Mouse (Mus musculus) intestine, postnatal 0 days (tissue): ENCODE results near the gene Cacna1a. TPM values are rescaled to one million over a fixed set of nuclear protein-coding genes. Genes with fewer than 3 reads are reported as not detected.
A peak's percentile ranks its signal among the peaks of the same experiment; 100 is the strongest.

Source experiments
- ATAC-seq: fragments of 200-750 bp; cut with Nextera tagmentation; 2 replicates; pipeline ENCODE4 v1.8.0; 2017; ENCODE audit warnings: mild to moderate bottlenecking, moderate TSS enrichment, moderate library complexity
- H3K27ac ChIP-seq: fragments of 300-500 bp; sonication (generic); 2 replicates; pipeline ENCODE4 v1.5.1; 2014; ENCODE audit warnings: mild to moderate bottlenecking, low read depth, low read length, moderate library complexity
- H3K27me3 ChIP-seq: fragments of 300-500 bp; sonication (generic); replicated peaks from 2 replicates; pipeline ENCODE4 v1.6.1; 2014; ENCODE audit warnings: low read length, mixed read lengths; ENCODE audit not compliant: control insufficient read depth, insufficient read depth
- H3K36me3 ChIP-seq: fragments of 300-500 bp; sonication (generic); 2 replicates; pipeline ENCODE4 v1.6.1; 2014; ENCODE audit warnings: mild to moderate bottlenecking, moderate library complexity; ENCODE audit not compliant: control insufficient read depth, insufficient read depth
- H3K4me1 ChIP-seq: fragments of 300-500 bp; sonication (generic); replicated peaks from 2 replicates; pipeline ENCODE4 v1.6.1; 2014; ENCODE audit warnings: antibody characterized with exemption, low read length, mixed read lengths; ENCODE audit not compliant: control insufficient read depth, insufficient read depth
- H3K4me2 ChIP-seq: fragments of 300-500 bp; sonication (generic); replicated peaks from 2 replicates; pipeline ENCODE4 v1.6.1; 2014; ENCODE audit warnings: low read depth, mild to moderate bottlenecking, moderate library complexity
- H3K4me3 ChIP-seq: fragments of 300-500 bp; sonication (generic); 2 replicates; pipeline ENCODE4 v1.5.1; 2014; ENCODE audit warnings: low read depth, low read length
- H3K9ac ChIP-seq: fragments of 300-500 bp; sonication (generic); 2 replicates; pipeline ENCODE4 v1.6.1; 2014; ENCODE audit warnings: mild to moderate bottlenecking, low read depth, low read length
- H3K9me3 ChIP-seq: fragments of 300-500 bp; sonication (generic); 2 replicates; pipeline ENCODE4 v1.6.1; 2016; ENCODE audit warnings: mixed run types; ENCODE audit not compliant: control insufficient read depth
- CTCF ChIP-seq: sonication (generic); IDR thresholded peaks from 2 replicates; pipeline ENCODE4 v1.5.1; 2016; ENCODE audit warnings: low read depth, mild to moderate bottlenecking, control low read depth, antibody characterized with exemption, moderate library complexity
- WGBS: fragments of 180-500 bp; shearing (Covaris S2); extraction: QIAGEN DNeasy Blood & Tissue Kit; methylation state at CpG from one replicate; pipeline ENCODE4 v1.1.7; 2014; 5-methylcytosine and 5-hydroxymethylcytosine counted together
- polyA plus RNA-seq: library from polyadenylated mRNA; unstranded; fragments of >200 nt; fragmentation: Nextera tagmentation; extraction: Ambion mirVana; gene quantifications from 2 replicates; pipeline ENCODE4 v1.2.1, GENCODE M21; 2015

The Cacna1a gene
- polyA plus RNA-seq, 1 experiment from 2014 or later = 2.4 TPM

DNA sequence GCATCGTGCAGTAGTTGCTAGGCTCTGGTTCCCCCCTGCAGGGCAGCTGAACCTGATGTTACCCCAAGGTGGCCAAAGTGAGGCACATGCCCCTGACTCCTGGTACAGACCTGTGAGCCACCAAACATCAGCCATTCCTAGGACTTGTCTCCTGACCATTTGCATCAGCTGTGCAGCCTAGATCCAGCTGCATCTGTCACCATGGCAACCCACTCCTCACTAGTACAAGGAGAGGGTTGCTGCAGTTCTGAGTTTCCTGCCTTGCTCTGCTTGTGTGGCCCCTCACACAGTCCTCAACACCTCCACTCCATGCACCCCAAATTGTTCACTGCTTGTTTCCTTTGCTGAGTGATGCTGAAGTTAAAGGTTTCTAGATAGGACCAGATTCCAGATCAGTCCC is 175.8 kb downstream of the Cacna1a start:
- Histone ChIP-seq H3K36me3 (no peaks in the 10 kb centered on the region), H3K27me3 (peaks cover 8% of the 10 kb centered on the region), H3K4me1 (no peaks in the 10 kb centered on the region), H3K9ac (no peak overlapping the region), H3K4me2 (no peak overlapping the region), H3K9me3 (no peaks in the 10 kb centered on the region), H3K4me3 (no peak overlapping the region), H3K27ac (no peak overlapping the region)
- no peak for ATAC-seq
- 94% methylated on average over 1 of the region's 1 CpGs for WGBS
- no peak for TF ChIP-seq CTCF

DNA sequence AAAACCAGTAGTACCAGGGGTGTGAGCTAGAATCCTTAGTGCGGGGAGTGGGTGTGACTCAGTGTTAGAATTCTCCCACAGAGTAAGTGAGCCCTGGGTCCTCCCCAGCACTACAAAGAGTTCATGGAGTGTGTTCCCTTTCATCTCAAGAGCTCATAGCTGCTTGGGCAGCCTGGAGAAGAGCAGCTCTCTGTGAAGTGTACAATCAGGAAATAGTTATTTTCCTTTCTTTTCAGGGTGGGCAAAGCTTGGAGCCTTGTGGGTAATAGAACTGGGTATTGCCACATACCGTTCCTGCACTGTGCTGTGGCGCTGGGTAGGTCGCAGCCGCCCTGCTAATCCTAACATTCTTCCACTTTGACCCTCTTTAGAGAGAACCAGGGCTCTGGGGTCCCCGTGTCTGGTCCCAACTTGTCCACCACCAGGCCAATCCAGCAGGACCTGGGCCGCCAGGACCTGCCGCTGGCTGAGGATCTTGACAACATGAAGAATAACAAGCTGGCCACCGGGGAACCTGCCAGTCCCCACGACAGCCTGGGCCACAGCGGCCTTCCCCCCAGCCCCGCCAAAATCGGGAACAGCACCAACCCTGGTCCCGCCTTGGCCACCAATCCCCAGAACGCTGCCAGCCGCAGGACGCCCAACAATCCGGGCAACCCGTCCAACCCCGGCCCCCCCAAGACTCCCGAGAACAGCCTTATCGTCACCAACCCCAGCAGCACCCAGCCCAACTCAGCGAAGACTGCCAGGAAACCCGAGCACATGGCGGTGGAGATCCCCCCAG is 177.5 kb downstream of the Cacna1a start:
- H3K4me3 ChIP-seq = no peak overlapping the region
- no peak for ATAC-seq
- no peak overlapping the region for H3K4me2 ChIP-seq
- H3K9me3 ChIP-seq = no peaks in the 10 kb centered on the region
- no peaks in the 10 kb centered on the region for H3K27me3 ChIP-seq
- H3K36me3 ChIP-seq = no peaks in the 10 kb centered on the region
- H3K4me1 ChIP-seq = no peaks in the 10 kb centered on the region
- no peak for TF ChIP-seq CTCF
- no peak overlapping the region for H3K9ac ChIP-seq
- H3K27ac ChIP-seq = no peak overlapping the region
- 74% methylated on average over 25 of the region's 25 CpGs for WGBS

DNA sequence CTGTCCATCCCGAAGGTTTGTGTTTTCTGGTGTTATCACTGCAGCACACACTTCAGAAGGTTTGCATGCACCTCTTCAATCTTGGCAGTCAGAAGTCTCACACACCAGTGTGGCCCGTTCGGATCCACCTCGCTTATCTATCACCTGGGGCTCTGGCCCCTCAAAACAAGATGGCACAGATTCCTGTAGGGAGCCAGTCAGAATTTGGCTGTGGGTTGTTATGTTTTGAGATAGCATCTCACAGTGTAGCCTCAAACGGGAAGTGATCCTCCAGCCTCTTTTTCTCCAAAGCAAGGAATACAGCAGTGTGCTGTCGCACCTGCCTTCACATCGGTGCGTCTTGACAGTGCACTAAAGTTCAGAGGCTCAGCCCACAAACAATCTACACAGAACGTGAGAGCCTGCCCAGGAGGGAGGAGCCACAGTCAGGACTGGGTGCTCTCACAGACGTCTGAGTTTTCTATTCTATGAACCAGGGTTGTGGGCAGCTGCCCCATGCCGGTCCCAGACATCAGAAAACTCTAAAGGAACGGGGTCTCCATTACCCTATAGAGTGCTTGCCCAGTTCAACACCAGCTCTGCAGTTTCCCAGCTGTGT is 178.7 kb downstream of the Cacna1a start:
- ATAC-seq = no peak
- Histone ChIP-seq H3K9ac (no peak overlapping the region), H3K36me3 (no peaks in the 10 kb centered on the region), H3K27ac (no peak overlapping the region), H3K4me1 (no peaks in the 10 kb centered on the region), H3K9me3 (no peaks in the 10 kb centered on the region), H3K4me2 (no peak overlapping the region), H3K27me3 (no peaks in the 10 kb centered on the region), H3K4me3 (no peak overlapping the region)
- WGBS = 74% methylated on average over 12 of the region's 12 CpGs
- no peak for TF ChIP-seq CTCF

GRCm38 (mm10) chr8:84567541-84567940 is 179.3 kb downstream of the Cacna1a start:
- no peak for ATAC-seq
- WGBS = 68% methylated on average over 19 of the region's 19 CpGs
- no peak overlapping the region for H3K4me2 ChIP-seq

GRCm38 (mm10) chr8:84568737-84569136 is 180.5 kb downstream of the Cacna1a start:
- no peak for TF ChIP-seq CTCF
- Histone ChIP-seq H3K27ac (no peak overlapping the region), H3K9ac (no peak overlapping the region), H3K4me1 (no peaks in the 10 kb centered on the region), H3K36me3 (no peaks in the 10 kb centered on the region), H3K27me3 (no peaks in the 10 kb centered on the region), H3K4me3 (no peak overlapping the region), H3K9me3 (no peaks in the 10 kb centered on the region), H3K4me2 (no peak overlapping the region)
- no peak for ATAC-seq
- 77% methylated on average over 8 of the region's 8 CpGs for WGBS

More at GRCm38 (mm10) chr8:84567541-84567940, 179.3 kb downstream of the Cacna1a start:
- no peaks in the 10 kb centered on the region for H3K36me3 ChIP-seq
- H3K27me3 ChIP-seq = no peaks in the 10 kb centered on the region
- H3K9ac ChIP-seq = no peak overlapping the region
- no peak overlapping the region for H3K4me3 ChIP-seq
- TF ChIP-seq CTCF = no peak
- H3K4me1 ChIP-seq = no peaks in the 10 kb centered on the region
- no peaks in the 10 kb centered on the region for H3K9me3 ChIP-seq
- no peak overlapping the region for H3K27ac ChIP-seq

GRCm38 (mm10) chr8:84569921-84570673 is 181.9 kb downstream of the Cacna1a start:
- WGBS = 40% methylated on average over 25 of the region's 25 CpGs
- Histone ChIP-seq H3K27me3 (no peaks in the 10 kb centered on the region), H3K9me3 (no peaks in the 10 kb centered on the region), H3K9ac (no peak overlapping the region), H3K4me3 (no peak overlapping the region), H3K4me1 (no peaks in the 10 kb centered on the region), H3K36me3 (no peaks in the 10 kb centered on the region), H3K27ac (no peak overlapping the region), H3K4me2 (peak overlapping the region; percentile 24; the same call in 1 of the 2 replicates)
- TF ChIP-seq CTCF = peak; percentile 58
- no peak for ATAC-seq
